Mouse (Mus musculus): Measurements from ENCODE around the gene Mpeg1. TPM values are rescaled to one million over a fixed set of nuclear protein-coding genes. Genes with fewer than 3 reads are reported as not detected.

Gene Mpeg1
- polyA plus RNA-seq, 1 experiment: 0.02 TPM

- Histone ChIP-seq H3K27me3 (ENCODE audit: control insufficient read depth) (peaks cover 29% of the 10 kb centered on the region), H3K9me3 (ENCODE audit: control insufficient read depth, low read length) (no peaks in the 10 kb centered on the region), H3K36me3 (ENCODE audit: control insufficient read depth) (no peaks in the 10 kb centered on the region), H3K4me3 (replicated peaks) (no peak overlapping the region), H3K4me1 (ENCODE audit: control insufficient read depth) (peaks cover 5% of the 10 kb centered on the region)
- TF ChIP-seq GATA1 (IDR thresholded peaks at IDR 0.05; ENCODE audit: low read length) (no peak), TAL1 (IDR thresholded peaks at IDR 0.05; ENCODE audit: low read length) (no peak)
Measured at GRCm38 (mm10) chr19:12502756-12503155, 42.2 kb downstream of the Mpeg1 start.

GRCm38 (mm10) chr19:12514621-12515020 lies 54.0 kb downstream of the Mpeg1 start:
- no peaks in the 10 kb centered on the region for H3K9me3 ChIP-seq (ENCODE audit: control insufficient read depth, low read length)
- H3K27me3 ChIP-seq (ENCODE audit: control insufficient read depth): 0 out of 2 replicates have a peak, but pooled peaks cover 2% of the 10 kb centered on the region
- no peak overlapping the region for H3K4me3 ChIP-seq (replicated peaks)
- peaks cover 2% of the 10 kb centered on the region; the same call in 1 of the 2 replicates for H3K4me1 ChIP-seq (ENCODE audit: control insufficient read depth)
- TF ChIP-seq TAL1 (IDR thresholded peaks at IDR 0.05; ENCODE audit: low read length): no peak
- no peak for TF ChIP-seq GATA1 (IDR thresholded peaks at IDR 0.05; ENCODE audit: low read length)
- H3K36me3 ChIP-seq (ENCODE audit: control insufficient read depth): no peaks in the 10 kb centered on the region

Other genes with a start within 250 kb of the Mpeg1 start
- not detected in 2 replicates for gene Olfr1432, start 228.2 kb upstream of the Mpeg1 start, polyA plus RNA-seq (2012)
- gene Olfr262, start 219.1 kb upstream of the Mpeg1 start, polyA plus RNA-seq (2012): not detected in 2 replicates
- not detected in 2 replicates for gene Olfr235, start 199.7 kb upstream of the Mpeg1 start, polyA plus RNA-seq (2012)
- gene Olfr1434, start 180.9 kb upstream of the Mpeg1 start, polyA plus RNA-seq (2012): not detected in 2 replicates
- not detected in 2 replicates for gene Olfr1436, start 161.6 kb upstream of the Mpeg1 start, polyA plus RNA-seq (2012)
- not detected in 2 replicates for gene Olfr1437, start 135.7 kb upstream of the Mpeg1 start, polyA plus RNA-seq (2012)
- not detected in 2 replicates for gene Olfr1438-ps1, start 124.9 kb upstream of the Mpeg1 start, polyA plus RNA-seq (2012)
- gene Olfr1440, start 73.5 kb upstream of the Mpeg1 start, polyA plus RNA-seq (2012): not detected in 2 replicates
- 0.02 TPM in 1 of 2 replicates, not detected in the other for gene Olfr1441, start 43.3 kb upstream of the Mpeg1 start, polyA plus RNA-seq (2012)
- 0.02 TPM in 1 of 2 replicates, not detected in the other for gene Pfpl, start 32.9 kb upstream of the Mpeg1 start, polyA plus RNA-seq (2012)
- 0.01 TPM in 2 replicates for gene Dtx4, start 40.7 kb downstream of the Mpeg1 start, polyA plus RNA-seq (2012)
- gene Fam111a, start 85.0 kb downstream of the Mpeg1 start, polyA plus RNA-seq (2012): 0.54 and 0.64 TPM in 2 replicates
- not detected in 2 replicates for gene Gm4952, start 139.2 kb downstream of the Mpeg1 start, polyA plus RNA-seq (2012)
- not detected in 2 replicates for gene Glyat, start 172.5 kb downstream of the Mpeg1 start, polyA plus RNA-seq (2012)
- not detected in 2 replicates for gene Olfr1442, start 209.7 kb downstream of the Mpeg1 start, polyA plus RNA-seq (2012)
- gene Olfr1443, start 217.3 kb downstream of the Mpeg1 start, polyA plus RNA-seq (2012): not detected in 2 replicates
- gene Keg1, start 235.0 kb downstream of the Mpeg1 start, polyA plus RNA-seq (2012): 0.07 TPM in 1 of 2 replicates, not detected in the other